ENCODE assay signal across 19 mouse cellular contexts in the genomic region with DNA sequence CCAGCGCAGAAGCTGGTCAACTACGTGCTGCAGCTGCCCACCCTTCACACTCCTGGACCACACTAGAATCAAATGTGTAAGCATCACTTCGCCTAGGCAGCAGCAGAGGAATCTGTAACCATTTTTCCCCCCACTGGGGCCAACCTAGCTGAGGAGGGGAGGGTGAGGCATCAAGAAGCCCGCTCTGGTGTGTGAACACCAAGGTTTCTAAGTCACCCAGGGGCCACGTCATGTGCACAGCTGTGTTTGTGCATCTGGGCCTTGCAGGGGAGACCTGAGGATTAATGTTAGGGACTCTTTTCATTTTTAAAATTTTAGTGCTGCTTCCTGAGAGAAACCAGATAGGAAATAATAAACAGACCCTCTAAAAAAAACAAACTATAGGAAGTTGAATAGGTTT.
A peak's percentile ranks its signal among the peaks of the same experiment; 100 is the strongest.
DNase-seq lines count a peak whose midpoint lies in the region; ATAC-seq and TF ChIP-seq lines count a peak whose summit lies in the region.
"Had no signal": no experiment of that assay in that cellular context is flagged by ENCODE, and none has a peak within 500 bp of the region (broad histone marks: within the 10 kb centered on the region; RNA-seq: fewer than 3 reads in every experiment).

No protein-coding gene starts in this region.

- H3K4me1 ChIP-seq in forebrain, embryonic 10.5 days, result 0 out of 2 replicates have a peak, but pooled peaks cover 3% of the 10 kb centered on the region
- no peaks in the 10 kb centered on the region for H3K4me1 ChIP-seq in forebrain, embryonic 14.5 days (ENCODE audit: control insufficient read depth, insufficient read depth, low read length)
- H3K4me1 ChIP-seq in neural tube, embryonic 11.5 days (ENCODE audit: control insufficient read depth, insufficient read depth, low read length), result no peaks in the 10 kb centered on the region
- H3K4me1 ChIP-seq in neural tube, embryonic 15.5 days, result no peaks in the 10 kb centered on the region
- peaks cover 14% of the 10 kb centered on the region for H3K4me1 ChIP-seq in limb, embryonic 13.5 days
- H3K4me1 ChIP-seq: forebrain, embryonic 12.5 days; kidney, embryonic 15.5 days; liver, embryonic 12.5 days; midbrain, embryonic 12.5 days had no signal

- H3K9ac ChIP-seq in forebrain, embryonic 14.5 days (ENCODE audit: low read length), result no peak overlapping the region
- H3K9ac ChIP-seq in neural tube, embryonic 11.5 days (ENCODE audit: low read length), result no peak overlapping the region
- no peak overlapping the region for H3K9ac ChIP-seq in neural tube, embryonic 15.5 days (replicated peaks)
- no peak overlapping the region for H3K9ac ChIP-seq in limb, embryonic 13.5 days
- H3K9ac ChIP-seq: forebrain, embryonic 12.5 days; kidney, embryonic 15.5 days; liver, embryonic 12.5 days; lung, embryonic 15.5 days; midbrain, embryonic 12.5 days had no signal

- no peaks in the 10 kb centered on the region for H3K9me3 ChIP-seq in forebrain, embryonic 10.5 days
- no peaks in the 10 kb centered on the region for H3K9me3 ChIP-seq in forebrain, embryonic 14.5 days (replicated peaks; ENCODE audit: control insufficient read depth, low read length)
- H3K9me3 ChIP-seq in neural tube, embryonic 11.5 days (ENCODE audit: control insufficient read depth, low read length), result no peaks in the 10 kb centered on the region
- no peaks in the 10 kb centered on the region for H3K9me3 ChIP-seq in neural tube, embryonic 15.5 days (replicated peaks)
- no peaks in the 10 kb centered on the region for H3K9me3 ChIP-seq in limb, embryonic 13.5 days
- H3K9me3 ChIP-seq: forebrain, embryonic 12.5 days; kidney, embryonic 15.5 days; liver, embryonic 12.5 days; lung, embryonic 15.5 days; midbrain, embryonic 12.5 days had no signal

- TF ChIP-seq POLR2A in brain, embryonic 14.5 days (IDR thresholded peaks at IDR 0.05; ENCODE audit: borderline replicate concordance, extremely low read depth, insufficient read depth, insufficient read length, poor library complexity, severe bottlenecking), result no peak

- no peak overlapping the region for H3K4me2 ChIP-seq in forebrain, embryonic 14.5 days (ENCODE audit: low read length)
- H3K4me2 ChIP-seq in neural tube, embryonic 11.5 days (ENCODE audit: low read depth), result no peak overlapping the region
- no peak overlapping the region for H3K4me2 ChIP-seq in neural tube, embryonic 15.5 days
- 0 out of 2 replicates have a peak overlapping the region, but pooled peaks have one; percentile 7 for H3K4me2 ChIP-seq in limb, embryonic 13.5 days (replicated peaks)
- H3K4me2 ChIP-seq: forebrain, embryonic 12.5 days; kidney, embryonic 15.5 days; liver, embryonic 12.5 days; lung, embryonic 15.5 days; midbrain, embryonic 12.5 days had no signal

- ATAC-seq in forebrain, embryonic 14.5 days, result no peak
- no peak for ATAC-seq in neural tube, embryonic 11.5 days (ENCODE audit: insufficient read depth, low FRiP score, low TSS enrichment)
- ATAC-seq in neural tube, embryonic 15.5 days (ENCODE audit: low FRiP score), result no peak
- ATAC-seq in limb, embryonic 13.5 days (ENCODE audit: low FRiP score, low read depth), result peak; percentile 73
- ATAC-seq: liver, embryonic 12.5 days had no signal

- peak overlapping the region; percentile 20; the same call in 1 of the 2 replicates for H3K27ac ChIP-seq in forebrain, embryonic 10.5 days
- H3K27ac ChIP-seq in forebrain, embryonic 14.5 days (ENCODE audit: low read depth, low read length), result no peak overlapping the region
- no peak overlapping the region for H3K27ac ChIP-seq in neural tube, embryonic 11.5 days (ENCODE audit: low read depth, low read length)
- no peak overlapping the region for H3K27ac ChIP-seq in neural tube, embryonic 15.5 days (replicated peaks)
- peak overlapping the region; percentile 33; the same call in 1 of the 2 replicates for H3K27ac ChIP-seq in limb, embryonic 13.5 days
- H3K27ac ChIP-seq: forebrain, embryonic 12.5 days; kidney, embryonic 15.5 days; liver, embryonic 12.5 days; lung, embryonic 15.5 days; midbrain, embryonic 12.5 days had no signal

- H3K4me3 ChIP-seq in forebrain, embryonic 10.5 days, result no peak overlapping the region
- H3K4me3 ChIP-seq in forebrain, embryonic 14.5 days (ENCODE audit: low read depth, low read length), result no peak overlapping the region
- H3K4me3 ChIP-seq in neural tube, embryonic 11.5 days (ENCODE audit: low read depth, low read length), result no peak overlapping the region
- no peak overlapping the region for H3K4me3 ChIP-seq in neural tube, embryonic 15.5 days (replicated peaks)
- H3K4me3 ChIP-seq in limb, embryonic 13.5 days, result no peak overlapping the region
- H3K4me3 ChIP-seq: forebrain, embryonic 12.5 days; kidney, embryonic 15.5 days; liver, embryonic 12.5 days; lung, embryonic 15.5 days; midbrain, embryonic 12.5 days had no signal

- WGBS in forebrain, embryonic 10.5 days, result 82% methylated on average over 5 of the region's 5 CpGs
- 89% methylated on average over 5 of the region's 5 CpGs for WGBS in forebrain, embryonic 14.5 days
- 76% methylated on average over 5 of the region's 5 CpGs for WGBS in neural tube, embryonic 11.5 days
- 76% methylated on average over 5 of the region's 5 CpGs for WGBS in neural tube, embryonic 15.5 days
- 54% methylated on average over 5 of the region's 5 CpGs for WGBS in limb, embryonic 13.5 days

- DNase-seq in forebrain, embryonic 10.5 days (ENCODE audit: extremely low spot score, low spot score), result no peak
- no peak for DNase-seq in forebrain, embryonic 14.5 days (ENCODE audit: low spot score)
- DNase-seq in neural tube, embryonic 11.5 days (ENCODE audit: low spot score), result peak; percentile 46
- peak; percentile 34 for DNase-seq in brain, embryonic 14.5 days (ENCODE audit: low read depth)
- DNase-seq in testis, postnatal 14 days (ENCODE audit: low spot score), result no peak
- DNase-seq in urinary bladder, adult 2 months (ENCODE audit: low spot score), result no peak
- DNase-seq: cerebellum, adult 11-12 months; cerebellum, postnatal 25 days; gastrocnemius, postnatal 36 days; heart, postnatal 14 days; right cerebral cortex, adult 18-20 months had no signal

- TF ChIP-seq CTCF in brain, embryonic 14.5 days (IDR thresholded peaks at IDR 0.05; ENCODE audit: borderline replicate concordance, extremely low read depth, insufficient read depth, insufficient read length), result no peak

- H3K27me3 ChIP-seq in forebrain, embryonic 10.5 days (ENCODE audit: poor library complexity, severe bottlenecking), result no peaks in the 10 kb centered on the region
- no peaks in the 10 kb centered on the region for H3K27me3 ChIP-seq in forebrain, embryonic 14.5 days (replicated peaks; ENCODE audit: control insufficient read depth, insufficient read depth, low read length)
- H3K27me3 ChIP-seq in neural tube, embryonic 11.5 days (ENCODE audit: control insufficient read depth, insufficient read depth, low read length), result no peaks in the 10 kb centered on the region
- no peaks in the 10 kb centered on the region for H3K27me3 ChIP-seq in neural tube, embryonic 15.5 days (replicated peaks)
- H3K27me3 ChIP-seq in limb, embryonic 13.5 days, result no peaks in the 10 kb centered on the region
- H3K27me3 ChIP-seq: CH12.LX; forebrain, embryonic 12.5 days; kidney, embryonic 15.5 days; liver, embryonic 12.5 days; lung, embryonic 15.5 days; midbrain, embryonic 12.5 days had no signal

- no peaks in the 10 kb centered on the region for H3K36me3 ChIP-seq in forebrain, embryonic 10.5 days (replicated peaks)
- no peaks in the 10 kb centered on the region for H3K36me3 ChIP-seq in forebrain, embryonic 14.5 days (ENCODE audit: control insufficient read depth, insufficient read depth, low read length)
- H3K36me3 ChIP-seq in neural tube, embryonic 11.5 days (ENCODE audit: control insufficient read depth, insufficient read depth, low read length), result no peaks in the 10 kb centered on the region
- no peaks in the 10 kb centered on the region for H3K36me3 ChIP-seq in neural tube, embryonic 15.5 days
- no peaks in the 10 kb centered on the region for H3K36me3 ChIP-seq in limb, embryonic 13.5 days
- H3K36me3 ChIP-seq: forebrain, embryonic 12.5 days; kidney, embryonic 15.5 days; liver, embryonic 12.5 days; lung, embryonic 15.5 days; midbrain, embryonic 12.5 days had no signal

Comparison
In these comparisons a context has a peak if more than half of its experiments do, and no peak if none do; other contexts are left out.
1. H3K27ac ChIP-seq: peak in forebrain, embryonic 10.5 days (single experiment) and limb, embryonic 13.5 days (single experiment); none in forebrain, embryonic 14.5 days (single experiment), neural tube, embryonic 11.5 days (single experiment) and neural tube, embryonic 15.5 days (single experiment).
2. DNase-seq: peak in neural tube, embryonic 11.5 days (single experiment) and brain, embryonic 14.5 days (single experiment); none in forebrain, embryonic 10.5 days (single experiment), forebrain, embryonic 14.5 days (single experiment), testis, postnatal 14 days (single experiment) and urinary bladder, adult 2 months (single experiment).